Mouse (Mus musculus): ENCODE data around the gene Krtdap.
"Not testable (repeated sequence)": the region's sequence is repeated elsewhere in the genome, so short reads cannot be mapped to it uniquely, and the experiment has no call there.

The Krtdap gene

DNA sequence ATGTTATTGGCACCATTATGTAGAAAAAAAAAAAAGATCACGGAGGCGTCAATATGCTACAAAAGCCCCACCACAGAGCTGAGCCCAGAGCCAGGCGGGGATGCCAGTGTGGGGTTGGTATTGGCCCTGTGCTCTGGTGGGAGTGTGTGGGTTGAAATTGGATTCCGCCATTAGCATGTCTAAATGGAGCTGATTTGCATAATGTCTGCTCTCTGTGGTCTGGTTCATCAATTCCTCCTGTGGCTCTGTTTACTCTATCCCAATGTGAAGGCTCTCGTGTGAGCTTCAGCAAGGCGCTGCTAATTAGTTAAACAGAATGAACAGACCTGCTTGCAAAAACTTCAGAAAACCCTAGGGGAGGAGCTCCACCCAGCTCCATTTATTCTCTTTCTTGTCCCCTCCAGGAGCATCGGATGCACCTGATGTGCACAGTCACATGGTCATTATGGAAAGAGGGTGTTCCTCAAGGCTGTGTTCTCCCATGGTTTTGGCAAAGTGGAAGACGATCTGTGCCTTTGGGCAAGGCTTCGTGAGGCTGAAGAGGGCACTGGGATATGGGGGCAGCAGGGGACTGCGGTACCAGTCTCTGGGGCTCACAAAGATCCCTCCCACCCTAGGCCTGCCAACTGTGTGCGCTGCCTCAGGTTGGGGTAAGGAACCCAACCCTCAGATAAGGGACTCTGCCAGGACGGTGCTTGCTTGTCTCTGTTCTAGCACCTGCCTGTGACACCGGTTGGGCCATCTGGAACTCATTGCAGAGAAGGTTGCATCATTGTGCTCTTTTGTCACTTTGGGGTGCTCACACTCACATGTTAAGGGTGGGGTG, 1.8 kb upstream of the Krtdap start:
- no peak for DNase-seq (ENCODE audit: low read depth)

- DNase-seq (ENCODE audit: low read depth): no peak
Measured at GRCm38 (mm10) chr7:30790141-30790540, 2.4 kb downstream of the Krtdap start.

- DNase-seq (ENCODE audit: low read depth): no peak
Measured at GRCm38 (mm10) chr7:30791921-30792320, 4.2 kb downstream of the Krtdap start.

GRCm38 (mm10) chr7:30794921-30795320, 7.2 kb downstream of the Krtdap start:
- no peak for DNase-seq (ENCODE audit: low read depth)

DNA sequence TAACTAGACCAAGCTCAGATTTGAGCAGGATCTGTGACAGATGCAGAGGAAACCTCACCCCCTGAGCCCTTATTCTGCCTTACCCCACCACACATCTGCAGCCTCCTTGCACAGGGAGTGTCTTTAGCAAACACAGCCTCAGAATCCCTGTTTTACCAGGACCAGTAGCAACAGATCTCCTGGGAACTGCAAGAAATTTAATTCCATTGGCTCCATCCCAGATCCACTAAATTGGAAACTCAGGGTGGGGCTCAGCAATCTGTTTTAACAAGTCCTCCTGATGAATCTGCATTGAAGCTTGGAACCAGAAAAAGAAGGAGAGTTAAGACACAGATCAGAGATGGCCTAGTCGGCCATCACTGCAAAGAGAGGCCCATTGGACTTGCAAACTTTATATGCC, 9.1 kb downstream of the Krtdap start:
- DNase-seq (ENCODE audit: low read depth): no peak

DNA sequence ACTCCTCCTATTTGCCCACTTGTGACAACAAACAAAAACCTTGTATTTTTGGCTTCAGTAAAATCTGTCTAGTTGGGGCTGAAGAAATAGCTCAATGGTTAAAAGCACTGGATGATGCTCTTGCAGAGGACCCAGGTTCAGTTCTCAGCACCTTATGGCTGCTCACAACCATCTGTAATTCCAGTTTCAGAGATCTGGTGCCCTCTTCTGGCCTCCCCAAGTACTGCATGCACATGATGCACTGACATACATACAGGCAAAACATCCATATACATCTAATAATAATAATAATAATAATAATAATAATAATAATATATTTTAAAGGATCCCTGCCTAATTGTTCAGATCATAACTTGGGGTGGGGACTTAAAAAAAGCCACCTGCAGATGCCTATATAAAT, 13.0 kb downstream of the Krtdap start:
- DNase-seq (ENCODE audit: low read depth): no peak

DNA sequence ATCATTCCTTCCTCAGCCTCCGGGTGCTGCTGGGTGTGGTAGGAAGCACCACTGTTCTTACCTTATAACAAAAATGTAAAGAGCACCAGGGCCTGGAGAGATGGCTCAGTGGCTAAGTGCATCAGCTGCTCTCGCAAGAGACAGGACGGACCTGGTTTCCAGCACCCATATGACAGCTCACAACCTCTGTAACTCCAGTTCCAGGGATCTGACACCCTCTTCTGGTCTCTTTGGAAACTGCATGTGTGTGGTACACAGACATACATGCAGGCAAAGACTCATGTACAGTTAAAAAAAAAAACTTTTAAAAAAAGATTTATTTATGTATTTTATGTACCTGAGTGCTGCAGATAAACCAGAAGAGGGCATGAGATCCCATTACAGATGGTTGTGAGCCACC, 15.6 kb downstream of the Krtdap start:
- DNase-seq (ENCODE audit: low read depth): no peak

GRCm38 (mm10) chr7:30804026-30804715, 16.5 kb downstream of the Krtdap start:
- no peak for DNase-seq (ENCODE audit: low read depth)

- DNase-seq (ENCODE audit: low read depth): no peak
Measured at GRCm38 (mm10) chr7:30805924-30806323, 18.2 kb downstream of the Krtdap start.

- no peak for DNase-seq (ENCODE audit: low read depth)
Measured at GRCm38 (mm10) chr7:30810319-30810718, 22.6 kb downstream of the Krtdap start.

DNA sequence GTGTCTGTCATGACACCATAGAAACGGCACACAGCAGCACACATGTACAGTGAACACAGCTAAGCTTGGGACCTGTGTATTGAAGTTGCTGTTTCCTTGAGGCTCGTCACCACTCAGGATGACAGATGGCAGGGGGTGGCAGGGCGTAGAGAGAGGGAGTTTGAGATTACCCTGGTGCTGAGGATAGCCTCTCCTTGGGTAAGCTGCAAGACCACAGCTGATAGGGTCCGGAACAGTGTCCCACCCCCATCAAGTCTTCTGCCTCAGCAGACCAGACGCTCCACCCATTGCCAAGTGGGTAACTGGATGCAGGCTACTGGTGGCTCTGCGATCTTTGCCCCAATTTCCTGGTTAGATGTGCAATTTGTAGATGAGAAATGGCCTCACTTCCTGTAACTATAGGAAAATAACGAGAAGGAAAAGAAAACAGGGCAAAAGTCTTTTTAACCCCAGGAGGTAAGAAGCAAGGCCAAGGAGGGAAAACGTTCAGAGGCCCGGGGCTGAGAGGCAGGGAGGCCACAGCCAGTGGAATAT, 24.1 kb downstream of the Krtdap start:
- DNase-seq (ENCODE audit: low read depth): no peak

DNA sequence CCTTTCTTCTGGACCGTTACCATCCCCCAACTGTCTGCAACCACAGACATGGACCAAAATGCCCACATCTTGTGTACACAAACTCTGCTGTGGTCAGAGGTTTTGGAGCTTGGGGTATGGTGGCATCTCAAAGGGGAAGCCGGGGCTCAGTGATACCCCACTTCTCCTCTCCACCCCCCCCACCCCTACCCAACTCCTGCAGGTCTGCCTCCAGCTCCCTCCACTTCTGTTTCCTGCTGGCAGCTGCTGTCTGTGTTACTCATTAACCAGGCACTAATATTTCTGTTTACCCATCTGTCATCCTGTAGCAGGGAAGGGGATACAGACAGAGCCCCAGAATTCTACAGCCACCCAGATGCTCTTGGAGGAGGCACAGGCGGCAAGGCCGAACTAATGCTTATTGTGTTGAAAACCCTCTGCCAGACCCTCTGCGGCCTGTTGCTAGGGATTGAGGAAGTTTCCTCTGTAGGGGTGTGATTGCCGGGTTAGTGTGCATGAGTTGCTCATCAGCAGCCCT, 24.7 kb downstream of the Krtdap start:
- DNase-seq (ENCODE audit: low read depth): no peak

DNA sequence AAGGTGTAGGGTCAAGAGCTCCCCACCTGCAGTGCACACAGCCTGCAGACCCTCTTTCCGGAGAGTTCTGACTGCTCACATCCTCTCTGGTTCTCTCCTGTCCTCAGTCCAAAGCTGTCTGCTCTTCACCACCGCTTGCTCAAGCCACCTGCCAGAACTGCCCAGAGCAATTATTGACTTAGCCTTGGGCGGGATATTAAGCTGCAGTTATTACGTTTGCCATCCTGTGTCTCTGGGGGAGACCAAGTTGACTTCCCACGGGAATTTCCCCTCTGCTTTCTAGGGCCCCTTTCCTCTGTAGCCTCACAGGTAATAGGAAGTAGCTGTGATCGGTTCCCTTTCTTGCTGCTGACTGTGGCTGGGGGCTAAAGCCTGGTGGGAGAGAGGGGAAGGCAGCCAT, 32.4 kb downstream of the Krtdap start:
- no peak for DNase-seq (ENCODE audit: low read depth)

DNA sequence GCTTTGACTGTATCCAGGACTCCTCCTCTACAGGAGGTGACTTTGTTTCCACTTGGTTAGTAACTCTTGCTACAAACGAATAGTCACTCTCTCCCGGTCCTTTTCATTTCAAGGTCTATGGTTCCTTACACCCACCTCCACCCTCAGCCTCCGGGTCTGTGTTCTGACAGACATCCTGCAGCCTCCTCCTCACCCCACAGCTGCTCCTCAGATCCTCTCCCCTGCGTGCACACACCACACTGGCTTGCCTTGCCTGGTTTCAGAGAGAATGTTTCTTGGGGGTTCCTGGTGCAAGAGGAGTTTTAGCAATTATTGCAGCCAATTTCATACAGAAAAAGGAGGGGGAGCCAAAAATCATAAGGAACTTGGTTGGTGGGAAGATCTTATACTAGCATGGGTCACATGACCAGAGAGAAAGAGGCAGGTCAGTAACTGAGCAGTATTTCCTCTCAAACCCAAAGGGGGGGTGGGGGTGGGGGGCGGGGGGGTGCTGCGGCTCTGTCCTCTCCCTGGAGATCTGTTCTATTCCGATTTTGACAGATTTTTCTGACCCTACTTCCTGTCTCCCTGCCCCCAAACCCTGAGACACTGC, 33.3 kb downstream of the Krtdap start:
- no peak for DNase-seq (ENCODE audit: low read depth)

- no peak for DNase-seq (ENCODE audit: low read depth)
Measured at GRCm38 (mm10) chr7:30821532-30821931, 33.8 kb downstream of the Krtdap start.

DNA sequence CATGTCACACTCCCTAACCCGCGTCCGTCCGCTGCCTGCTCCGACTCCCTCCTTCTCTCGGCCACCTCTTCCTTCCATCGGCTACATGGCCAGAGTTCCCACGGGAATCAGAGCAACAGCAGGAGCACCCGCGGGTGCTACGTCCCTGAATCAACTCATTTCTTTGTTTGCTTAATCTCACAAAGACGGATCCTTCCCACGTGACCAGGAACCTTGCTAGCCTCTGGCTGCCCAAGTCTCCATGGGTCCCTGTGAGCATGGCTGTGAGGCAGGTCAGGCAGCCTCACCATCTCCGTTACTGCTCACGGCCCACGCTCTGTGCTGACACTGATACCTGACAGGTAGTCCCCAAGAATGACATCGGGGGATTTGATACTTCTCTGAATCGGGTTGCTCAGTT, 36.0 kb downstream of the Krtdap start, which contains the start of gene Ffar2:
TSS of gene Ffar2 (minus strand) at position 101 of the 400 bp plus-strand sequence.
- DNase-seq (ENCODE audit: low read depth): no peak

DNA sequence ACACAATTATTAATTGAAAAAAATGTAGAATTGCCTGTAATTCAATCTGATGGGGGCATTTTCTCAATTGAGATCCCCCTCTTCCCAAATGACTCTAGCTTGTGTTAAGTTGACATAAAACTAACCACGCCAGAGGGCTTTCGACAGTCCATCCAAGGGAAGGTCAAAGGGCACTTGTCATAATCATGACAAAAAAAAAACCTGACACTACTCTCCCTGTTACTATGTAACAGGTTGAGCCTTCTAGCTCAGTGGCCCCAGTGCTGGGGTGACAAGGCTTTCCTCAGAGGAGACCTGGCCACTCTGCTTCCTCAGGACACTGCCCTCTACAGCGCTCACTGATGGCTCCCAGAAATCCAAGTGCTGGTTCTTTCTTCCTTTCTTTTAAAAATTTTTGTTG, 36.6 kb downstream of the Krtdap start:
- no peak for DNase-seq (ENCODE audit: low read depth)

DNA sequence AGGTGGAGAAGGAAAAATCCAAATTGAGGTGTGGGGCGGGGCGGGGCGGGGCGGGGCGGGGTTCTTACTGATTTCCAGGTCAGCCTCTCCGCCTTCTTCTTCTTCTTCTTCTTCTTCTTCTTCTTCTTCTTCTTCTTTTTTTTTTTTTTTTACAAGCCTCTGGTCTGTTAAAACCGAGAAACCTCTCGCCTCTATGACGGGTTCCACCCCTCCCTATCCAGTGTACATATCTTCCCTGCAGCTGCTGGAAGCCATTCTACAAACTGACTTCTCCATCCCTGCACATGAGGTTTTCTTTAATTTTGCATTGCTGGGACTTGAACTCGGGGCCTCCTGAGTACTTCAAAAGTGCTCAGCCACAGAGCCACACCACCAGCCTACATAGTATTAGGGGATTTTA, 39.0 kb downstream of the Krtdap start:
- no peak for DNase-seq (ENCODE audit: low read depth)

GRCm38 (mm10) chr7:30828871-30829270, 41.2 kb downstream of the Krtdap start:
- not testable (repeated sequence) for DNase-seq (ENCODE audit: low read depth)

GRCm38 (mm10) chr7:30829428-30829827, 41.7 kb downstream of the Krtdap start:
- no peak for DNase-seq (ENCODE audit: low read depth)

DNA sequence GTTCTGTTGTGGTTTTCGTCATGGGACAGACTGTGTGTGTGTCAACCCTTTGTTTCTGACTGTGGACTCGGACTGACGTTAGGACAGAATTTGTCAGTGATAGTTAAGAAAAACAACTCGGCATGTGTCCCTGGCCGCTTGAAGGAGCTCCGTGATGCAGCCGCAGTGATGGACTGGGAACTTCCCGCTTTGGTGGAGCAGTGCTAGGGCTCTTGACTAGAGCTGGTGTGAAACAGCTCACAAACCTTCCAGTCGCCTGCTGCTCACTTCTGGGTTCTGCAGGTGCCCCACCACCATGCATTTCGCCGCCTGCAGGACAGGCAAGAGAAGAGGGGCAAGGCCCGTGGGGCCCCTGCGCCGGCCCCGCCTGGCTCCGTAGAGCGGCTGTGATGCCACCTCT, 44.6 kb downstream of the Krtdap start:
- DNase-seq (ENCODE audit: low read depth): no peak

GRCm38 (mm10) chr7:30832684-30833083, 45.0 kb downstream of the Krtdap start:
- not testable (repeated sequence) for DNase-seq (ENCODE audit: low read depth)

DNA sequence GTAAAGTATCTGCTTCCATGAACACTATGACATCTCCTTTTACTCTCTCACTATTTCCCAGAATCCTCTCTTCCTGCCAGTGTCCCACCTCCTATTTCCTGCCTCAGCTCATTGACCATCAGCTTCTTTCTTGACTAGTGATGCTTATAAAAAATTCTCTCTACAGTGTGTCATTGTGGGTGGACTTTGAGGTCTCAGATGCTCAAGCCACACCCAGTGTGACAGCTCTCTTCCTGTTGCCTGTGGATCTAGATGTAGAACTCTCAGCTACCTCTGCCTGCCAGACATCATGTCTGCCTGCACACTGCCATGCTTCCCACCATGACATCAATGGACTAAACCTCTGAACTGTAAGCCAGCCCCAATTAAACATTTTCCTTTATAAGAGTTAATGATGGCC, 49.6 kb downstream of the Krtdap start:
- no peak for DNase-seq (ENCODE audit: low read depth)
